Mouse (Mus musculus) embryo, embryonic 10.5 days (tissue): Measurements from ENCODE around the gene Tubg2.

Source experiments
- DNase-seq: peaks from one replicate; pipeline ENCODE4 v3.0.0-alpha.2; 2015; ENCODE audit warnings: low spot score

The Tubg2 gene

DNA sequence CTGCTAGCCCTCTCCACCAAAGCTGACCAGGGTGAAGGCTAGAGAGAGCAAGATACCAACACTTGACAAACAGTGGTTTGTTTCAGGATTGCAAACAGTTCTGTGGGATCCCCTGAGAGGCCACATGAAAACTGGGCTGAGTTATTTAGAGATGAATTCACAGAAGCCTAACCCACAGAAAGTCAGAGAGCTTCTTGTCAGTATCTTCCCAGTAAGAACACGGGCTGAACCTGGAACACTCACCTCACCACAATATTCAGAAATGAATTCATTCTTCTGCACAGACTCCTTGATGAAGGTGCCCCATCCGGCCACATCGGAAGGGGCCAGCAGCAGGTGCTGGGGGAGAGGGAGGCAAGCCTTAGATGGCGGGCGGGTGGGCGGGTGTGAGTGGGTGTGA lies 38.9 kb downstream of the Tubg2 start:
- DNase-seq, result no peak

GRCm38 (mm10) chr11:101195101-101195500 lies 39.4 kb downstream of the Tubg2 start:
- DNase-seq, result no peak

- no peak for DNase-seq
Measured at GRCm38 (mm10) chr11:101195571-101195970, 39.9 kb downstream of the Tubg2 start.

GRCm38 (mm10) chr11:101196175-101196574 lies 40.5 kb downstream of the Tubg2 start:
- DNase-seq, result no peak

DNA sequence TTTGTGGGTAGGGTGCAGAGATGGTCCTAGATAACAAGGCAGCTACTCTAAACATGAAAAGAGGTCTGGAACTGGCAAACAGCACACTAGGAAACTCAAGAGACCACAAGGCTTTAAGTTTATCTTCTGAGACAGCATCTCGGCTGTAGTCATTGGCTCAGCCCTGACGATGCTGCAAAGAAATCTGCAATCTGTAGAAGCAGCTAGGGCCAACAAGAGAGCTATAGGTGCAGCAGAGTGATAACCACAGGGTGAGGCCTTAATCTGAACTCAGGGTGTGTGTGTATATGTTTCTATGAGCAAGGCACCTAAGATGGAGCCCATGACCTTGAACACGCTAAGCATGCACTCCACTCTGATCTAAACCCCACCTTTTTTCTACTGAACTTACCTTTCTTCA lies 43.8 kb downstream of the Tubg2 start:
- no peak for DNase-seq

DNA sequence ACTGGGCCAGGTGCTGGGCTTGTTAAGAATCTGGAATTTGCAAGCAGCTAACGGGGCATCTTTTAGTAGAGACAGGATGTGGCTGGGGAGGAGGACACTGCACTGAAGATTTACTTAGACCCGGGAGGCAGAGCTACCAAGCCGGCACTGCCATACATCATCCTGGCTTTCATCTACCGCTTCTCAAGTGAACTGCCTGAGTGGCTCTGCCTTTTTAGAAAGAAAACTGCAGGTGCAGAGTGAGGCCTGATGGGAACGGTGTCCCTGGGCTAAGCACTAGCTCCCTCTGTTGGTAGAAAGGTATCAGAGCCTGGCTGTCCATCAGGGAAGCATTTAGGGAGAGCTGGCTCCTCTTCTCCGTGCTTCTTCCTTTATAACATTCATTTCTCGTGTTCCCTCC lies 45.3 kb downstream of the Tubg2 start:
- peak; percentile 79 for DNase-seq
